Mouse (Mus musculus): ENCODE measurements at regions not wholly inside any gene's neighbourhood (a gene's known extent, or its start where the extent isn't known, plus 50 kb on each side); places are given as distances from the start of the nearest gene placed in this dataset.
A peak's percentile ranks its signal among the peaks of the same experiment; 100 is the strongest.
"Not testable (repeated sequence)": the region's sequence is repeated elsewhere in the genome, so short reads cannot be mapped to it uniquely, and the experiment has no call there.

GRCm38 (mm10) chrX:135112109-135112508, 65.3 kb downstream of the Gm15023 start:
- not testable (repeated sequence) for ATAC-seq (ENCODE audit: low TSS enrichment)

GRCm38 (mm10) chrX:135110866-135111265, 66.6 kb downstream of the Gm15023 start:
- not testable (repeated sequence) for ATAC-seq (ENCODE audit: low TSS enrichment)

GRCm38 (mm10) chrX:135101594-135101993, 75.8 kb downstream of the Gm15023 start:
- ATAC-seq (ENCODE audit: low TSS enrichment): peak; percentile 13; the same call in 1 of the 2 replicates

GRCm38 (mm10) chrX:135098101-135098500, 79.3 kb downstream of the Gm15023 start:
- no peak for ATAC-seq (ENCODE audit: low TSS enrichment)

- no peak for ATAC-seq (ENCODE audit: low TSS enrichment)
Observed at GRCm38 (mm10) chrX:135096206-135096605, 81.2 kb downstream of the Gm15023 start.

- peak; percentile 90 for ATAC-seq (ENCODE audit: low TSS enrichment)
Observed at GRCm38 (mm10) chrX:135091074-135091473, 82.1 kb upstream of the Zmat1 start.

GRCm38 (mm10) chrX:135087068-135087579, 78.1 kb upstream of the Zmat1 start:
- ATAC-seq (ENCODE audit: low TSS enrichment): not testable (repeated sequence)

- ATAC-seq (ENCODE audit: low TSS enrichment): not testable (repeated sequence)
Observed at GRCm38 (mm10) chrX:135086564-135086963, 77.6 kb upstream of the Zmat1 start.

- ATAC-seq (ENCODE audit: low TSS enrichment): not testable (repeated sequence)
Observed at GRCm38 (mm10) chrX:135085770-135086553, 77.0 kb upstream of the Zmat1 start.

GRCm38 (mm10) chrX:135080380-135081158, 71.6 kb upstream of the Zmat1 start:
- 0 out of 2 replicates have a peak, but pooled peaks have one; percentile 52 for ATAC-seq (ENCODE audit: low TSS enrichment)

- ATAC-seq (ENCODE audit: low TSS enrichment): no peak
Observed at GRCm38 (mm10) chrX:135079388-135079787, 70.4 kb upstream of the Zmat1 start.

- no peak for ATAC-seq (ENCODE audit: low TSS enrichment)
Observed at GRCm38 (mm10) chrX:135075903-135076302, 66.9 kb upstream of the Zmat1 start.

GRCm38 (mm10) chrX:135069448-135069847, 60.4 kb upstream of the Zmat1 start:
- ATAC-seq (ENCODE audit: low TSS enrichment): no peak

GRCm38 (mm10) chrX:135060184-135060583, 51.2 kb upstream of the Zmat1 start:
- ATAC-seq (ENCODE audit: low TSS enrichment): no peak

- ATAC-seq (ENCODE audit: low TSS enrichment): no peak
Observed at GRCm38 (mm10) chrX:135058949-135059348, 49.9 kb upstream of the Zmat1 start.

Measured in frontal cortex, adult (tissue).